Mouse (Mus musculus) kidney, postnatal 25 days (tissue): Measurements from ENCODE around the gene Leng9.
"Not testable (repeated sequence)": the region's sequence is repeated elsewhere in the genome, so short reads cannot be mapped to it uniquely, and the experiment has no call there.

Source experiments
- DNase-seq, 2 experiments: peaks; one replicate each; pipeline ENCODE4 v3.0.0; 2021; ENCODE audit warnings: mixed read lengths in 2 of 2

The Leng9 gene

DNA sequence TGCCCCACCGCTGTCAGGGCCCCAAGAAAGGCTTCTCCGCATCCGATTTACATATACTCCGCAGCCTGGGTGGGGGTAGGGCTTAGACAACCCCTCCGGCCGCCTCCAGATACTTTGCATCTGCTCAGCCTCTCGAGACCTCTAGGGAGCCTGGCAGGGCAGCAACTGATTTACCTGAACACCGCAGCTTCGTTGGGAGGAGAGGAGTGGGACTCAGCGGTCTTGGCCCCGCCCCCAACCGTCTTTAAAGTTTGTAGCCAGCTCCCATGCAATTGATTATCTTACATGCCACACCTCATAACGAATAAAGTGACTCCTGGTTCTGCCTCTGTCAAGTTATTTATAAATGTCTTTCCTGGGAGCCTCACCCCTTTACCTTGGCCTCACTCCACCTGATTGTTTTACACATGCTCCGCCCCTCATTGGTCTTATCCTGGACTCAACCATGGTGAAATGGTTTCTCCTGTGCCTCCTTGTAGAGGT is at the start of gene Leng9:
Gene Leng9 (minus strand): TSS at position 316 of the 483 bp plus-strand sequence.
- DNase-seq = peak; percentile 60 to 74

DNA sequence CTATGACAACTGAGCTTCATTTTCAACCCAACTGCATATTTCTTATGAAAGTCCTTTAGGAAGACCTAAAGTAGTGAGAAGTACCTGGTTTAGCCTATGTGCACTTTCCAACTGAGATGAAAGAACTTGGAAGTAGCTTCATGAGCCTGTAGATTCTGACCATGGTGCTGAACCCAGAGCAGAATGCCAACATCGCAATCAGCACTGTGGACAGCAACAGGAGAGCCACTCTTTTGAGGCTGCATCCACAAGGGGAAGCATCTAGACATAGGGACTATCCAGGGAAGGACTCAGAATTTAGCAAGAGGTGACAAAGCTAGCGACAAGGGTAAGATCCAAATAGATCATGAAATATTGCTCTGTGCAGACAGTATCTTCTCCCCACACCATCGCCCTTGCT is 28.3 kb upstream of the Leng9 start:
- peak; percentile 46 to 52 for DNase-seq

DNA sequence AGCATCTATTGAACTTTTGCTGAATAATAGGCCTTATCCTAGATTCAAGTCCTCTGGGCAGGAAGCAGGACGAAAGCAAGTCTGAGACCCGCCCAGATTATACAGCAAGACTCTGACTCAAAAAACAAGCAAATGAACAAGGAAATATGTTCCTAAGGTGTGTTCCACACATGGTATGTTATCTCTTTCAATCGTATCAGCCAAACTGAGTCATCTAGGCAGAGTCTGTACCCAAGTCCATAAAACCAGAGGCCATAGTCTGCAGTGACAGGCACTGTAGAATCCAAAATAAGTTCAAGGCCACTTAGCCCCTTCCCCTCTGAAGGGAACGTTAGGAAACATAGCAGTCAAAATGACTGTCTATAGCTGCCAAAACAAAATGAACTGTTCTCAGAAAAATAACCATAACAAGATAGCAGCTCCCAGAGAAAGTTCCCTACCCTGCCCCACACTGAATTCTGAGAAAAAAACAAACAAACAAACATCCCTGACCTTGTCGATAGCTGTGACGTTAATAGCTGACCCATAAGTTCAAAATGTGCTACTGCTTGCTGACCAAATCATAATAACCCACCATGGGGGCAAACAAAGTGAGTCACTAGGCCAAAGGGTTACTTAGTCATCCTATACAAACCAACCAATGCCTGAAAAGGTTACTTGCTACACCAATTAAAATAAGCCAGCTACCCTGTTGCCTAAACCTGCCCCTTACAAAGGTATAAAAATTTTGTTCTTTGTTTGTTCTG is 20.2 kb upstream of the Leng9 start:
- no peak for DNase-seq

GRCm38 (mm10) chr7:4167098-4167497 is 16.9 kb upstream of the Leng9 start:
- DNase-seq = peak in 1 of 2 experiments; percentile 39

- peak; percentile 56 to 73 for DNase-seq
Measured at GRCm38 (mm10) chr7:4165286-4165685, 15.1 kb upstream of the Leng9 start.

- peak; percentile 61 to 84 for DNase-seq
Measured at GRCm38 (mm10) chr7:4164090-4164910, 14.1 kb upstream of the Leng9 start, which contains the start of gene Cdc42ep5. Gene Cdc42ep5, minus strand, starts transcription at chr7:4164860.

DNA sequence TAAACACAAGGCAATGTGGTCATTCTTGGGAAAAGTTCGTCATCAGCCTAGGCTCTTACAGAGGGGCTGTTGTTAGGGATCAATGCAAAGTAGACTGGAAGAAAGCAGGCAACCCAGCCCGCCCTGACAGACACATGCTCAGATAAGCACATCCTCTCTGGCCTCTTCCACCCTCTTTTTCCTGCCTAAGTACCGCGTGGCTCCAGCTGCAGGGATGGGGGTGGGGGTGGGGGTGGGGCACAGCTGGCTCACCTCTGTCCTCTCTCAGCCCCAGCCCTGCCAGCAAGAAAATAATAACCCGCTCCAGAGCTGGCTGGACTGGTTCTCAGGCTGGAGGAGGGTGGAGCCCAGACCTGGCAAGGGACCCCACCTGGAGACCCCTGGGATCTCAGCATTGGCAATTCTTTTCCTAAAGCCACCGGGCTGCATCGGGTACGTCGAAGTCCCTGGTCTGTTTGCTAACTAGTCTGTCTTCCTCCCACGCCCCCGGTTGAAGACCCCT is 13.4 kb upstream of the Leng9 start:
- peak in 1 of 2 experiments; percentile 64 for DNase-seq

GRCm38 (mm10) chr7:4161596-4161995 is 11.4 kb upstream of the Leng9 start:
- DNase-seq = not testable (repeated sequence)

- no peak for DNase-seq
Measured at GRCm38 (mm10) chr7:4154976-4155375, 4.8 kb upstream of the Leng9 start.

DNA sequence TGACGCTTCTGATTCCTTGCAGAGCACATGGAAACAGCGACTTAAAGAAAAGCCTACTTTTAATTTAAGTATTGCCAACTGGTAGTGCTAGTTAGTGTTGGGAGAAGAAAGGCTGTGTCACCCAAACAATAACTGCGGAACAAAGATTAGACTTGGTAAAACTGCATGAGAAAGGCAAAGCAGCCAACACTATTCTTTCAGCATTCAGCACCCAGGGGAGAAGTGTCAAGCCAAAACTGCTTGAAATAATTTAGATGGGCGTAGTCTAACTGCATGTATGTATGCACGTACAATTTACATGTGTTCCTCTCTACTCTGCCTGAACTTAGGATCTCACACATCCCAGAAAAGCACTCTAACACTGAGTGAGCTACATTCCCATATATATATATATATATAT is 4.2 kb upstream of the Leng9 start:
- no peak for DNase-seq

DNA sequence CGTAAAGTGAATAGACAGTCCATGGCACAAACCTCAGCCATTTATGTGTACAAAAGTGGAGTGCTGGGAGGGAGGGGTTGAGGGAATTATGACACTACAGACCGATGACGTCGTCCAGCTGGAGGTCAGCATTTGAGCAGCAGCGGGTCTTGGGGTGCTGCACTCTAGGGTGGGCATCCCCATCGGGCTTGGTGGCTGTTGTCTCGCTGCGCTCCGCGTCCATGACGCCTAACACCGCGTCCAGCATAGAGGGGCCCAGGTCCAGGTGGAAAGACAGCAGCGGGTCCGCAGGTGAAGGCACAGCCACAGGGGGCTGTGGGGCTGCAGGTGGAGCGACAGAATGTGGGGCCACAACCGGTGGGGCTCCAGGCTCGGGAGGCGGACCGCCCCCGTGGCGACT is 1.1 kb upstream of the Leng9 start:
- DNase-seq = peak in 1 of 2 experiments; percentile 40

- peak; percentile 85 to 93 for DNase-seq
Measured at GRCm38 (mm10) chr7:4150811-4151221, 642 bp upstream of the Leng9 start.

DNA sequence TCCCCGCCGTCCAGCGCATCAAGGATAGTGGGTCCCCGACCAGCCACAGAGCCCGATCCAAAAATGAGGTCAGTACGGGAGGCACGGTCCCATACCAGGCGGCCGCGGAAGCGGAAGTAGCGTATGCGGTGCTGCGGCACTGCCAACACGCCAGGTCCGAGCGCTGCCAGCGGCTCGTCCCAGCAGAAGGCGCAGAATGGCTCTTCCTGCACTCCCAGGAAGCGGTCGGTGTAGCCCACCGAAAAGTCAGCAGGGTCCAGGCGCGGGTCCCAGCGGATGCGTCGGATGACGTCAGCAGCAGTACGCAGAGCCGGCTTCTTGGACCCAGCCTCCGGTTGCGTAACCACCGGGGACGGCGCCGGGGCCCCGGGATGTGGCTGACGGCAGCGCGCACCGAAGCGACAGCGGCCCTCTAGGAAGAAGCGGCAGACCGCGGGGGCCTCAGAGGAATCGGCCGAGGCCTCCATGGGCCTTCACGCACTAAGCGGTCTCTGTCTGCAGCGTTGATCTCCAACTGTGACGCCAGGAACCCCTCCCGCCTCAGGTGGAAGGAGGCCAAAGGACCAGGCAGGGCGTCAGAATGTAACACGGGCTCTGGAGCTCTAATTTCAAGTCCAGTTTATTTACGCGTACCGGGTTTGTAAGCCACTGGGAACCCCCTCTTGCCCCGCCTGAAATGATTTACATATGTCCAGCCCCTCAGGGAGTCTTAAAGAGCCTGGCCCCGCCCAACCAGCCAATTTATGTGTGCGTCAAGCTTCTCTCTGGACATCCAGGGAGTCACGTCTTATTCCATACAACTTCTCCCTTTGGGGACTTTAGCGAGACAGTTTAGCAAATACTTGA is 742 bp downstream of the Leng9 start:
- DNase-seq = peak; percentile 87 to 91

DNA sequence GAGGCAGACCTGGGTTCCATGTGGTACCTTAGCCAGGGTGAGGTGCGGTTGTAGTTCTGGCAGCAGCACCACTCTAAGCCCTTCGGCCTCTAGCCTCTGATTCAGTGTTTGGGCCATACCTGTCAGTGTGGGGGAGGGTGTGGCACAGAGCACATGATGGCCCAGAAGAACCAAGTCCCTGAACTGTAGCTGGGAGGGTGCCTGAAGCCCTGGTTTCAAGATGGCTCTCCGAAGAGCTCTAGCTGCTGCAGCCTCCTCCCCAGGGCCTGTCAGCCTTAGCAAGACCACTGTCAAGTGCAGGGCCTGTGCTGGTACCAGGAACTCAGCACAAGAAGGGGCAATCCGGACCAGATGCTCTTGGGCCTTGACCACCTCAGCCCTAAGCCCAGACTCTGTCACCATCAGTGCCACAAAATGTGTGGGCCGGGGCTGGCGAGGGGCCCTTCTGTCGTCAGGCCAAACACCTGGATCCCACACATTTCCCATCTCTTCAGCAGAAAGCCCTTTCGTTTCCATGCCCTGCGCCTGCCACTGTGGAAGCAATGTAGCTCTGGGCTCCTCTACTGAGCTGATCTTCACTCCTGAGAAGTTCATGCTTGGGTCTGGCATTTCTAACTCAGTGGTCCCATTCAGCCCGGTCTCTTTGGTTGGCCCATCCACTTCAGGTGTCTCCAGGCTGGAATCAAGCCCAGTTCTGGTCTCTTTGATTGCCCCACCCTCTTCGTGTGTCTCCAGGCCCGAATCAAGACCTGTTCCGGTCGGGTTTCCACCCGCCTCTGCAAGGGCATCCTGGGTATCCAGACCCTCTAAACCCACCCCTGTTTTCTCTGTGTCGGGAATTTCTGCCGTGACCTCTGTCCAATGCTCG is 1.6 kb downstream of the Leng9 start:
- no peak for DNase-seq

GRCm38 (mm10) chr7:4147836-4148235 is 2.3 kb downstream of the Leng9 start:
- no peak for DNase-seq

- no peak for DNase-seq
Measured at GRCm38 (mm10) chr7:4147371-4147770, 2.8 kb downstream of the Leng9 start.

- no peak for DNase-seq
Measured at GRCm38 (mm10) chr7:4146241-4147180, 3.7 kb downstream of the Leng9 start.

DNA sequence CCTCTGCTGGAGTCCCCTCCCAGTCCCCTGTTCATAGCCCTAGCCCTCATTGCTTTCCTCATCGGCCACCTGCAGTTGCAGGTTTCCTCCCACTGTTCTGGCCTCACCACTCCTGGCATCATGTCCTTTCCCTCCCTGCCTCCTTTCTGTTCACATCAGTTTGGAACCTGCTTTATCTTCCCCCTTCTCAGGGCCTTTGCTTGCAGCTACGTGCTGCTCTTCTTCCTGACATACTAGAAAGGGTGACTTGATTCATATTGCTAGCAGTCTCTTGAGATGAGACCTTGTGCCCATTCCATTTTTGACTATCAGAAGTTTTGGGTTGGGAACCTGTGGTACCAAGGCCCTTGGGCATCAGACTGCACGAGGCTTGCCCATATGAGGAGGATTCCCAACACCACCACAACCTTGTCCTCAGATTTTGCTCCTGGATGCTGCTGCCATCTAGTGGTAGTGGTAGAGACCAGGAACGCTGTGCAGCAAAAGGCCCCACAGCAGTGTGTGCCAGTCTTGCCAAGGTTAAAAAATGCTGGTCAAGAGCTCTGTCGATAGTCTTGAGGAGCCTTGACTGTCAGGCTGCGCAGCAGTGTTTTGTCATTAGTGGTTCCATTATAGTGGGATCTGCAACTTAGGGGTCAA is 4.5 kb downstream of the Leng9 start:
- peak; percentile 67 to 73 for DNase-seq

DNA sequence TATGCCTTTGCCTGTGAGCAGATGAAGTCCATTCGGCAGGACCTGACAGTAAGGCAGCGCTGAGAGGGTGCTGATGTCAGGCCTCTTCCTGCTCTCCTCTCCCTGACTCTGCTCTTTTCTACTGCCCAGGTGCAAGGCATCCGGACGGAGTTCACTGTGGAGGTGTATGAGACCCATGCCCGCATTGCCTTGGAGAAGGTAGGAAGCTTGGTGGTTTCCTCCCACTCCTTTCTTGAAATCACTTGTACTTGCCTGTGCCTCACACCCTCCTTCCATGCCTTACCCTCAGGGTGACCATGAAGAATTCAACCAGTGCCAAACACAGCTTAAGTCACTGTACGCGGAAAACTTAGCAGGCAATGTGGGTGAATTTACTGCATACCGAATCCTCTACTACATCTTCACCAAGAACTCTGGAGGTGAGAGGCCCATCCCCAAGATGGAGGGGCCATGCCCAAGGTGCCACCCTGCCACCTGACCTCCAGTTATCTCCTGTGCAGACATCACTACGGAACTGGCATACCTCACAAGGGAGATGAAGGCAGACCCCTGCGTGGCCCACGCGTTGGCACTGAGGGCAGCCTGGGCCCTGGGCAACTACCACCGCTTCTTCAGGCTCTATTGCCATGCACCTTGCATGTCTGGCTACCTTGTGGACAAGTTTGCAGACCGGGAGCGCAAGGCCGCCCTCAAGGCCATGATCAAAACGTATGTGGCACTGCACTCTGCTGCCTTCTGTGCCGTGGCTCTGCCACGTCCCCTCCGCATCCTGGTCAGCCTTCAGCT is 5.2 kb downstream of the Leng9 start:
- no peak for DNase-seq
